Mouse (Mus musculus) frontal cortex, postnatal 10 days (tissue): ENCODE results near the gene Cmtm3.

Source experiments
- DNase-seq, 2 experiments: peaks; one replicate each; pipeline ENCODE4 v3.0.0; 2022; ENCODE audit warnings: low spot score in 2 of 2, mixed read lengths in 1 of 2

The Cmtm3 gene

DNA sequence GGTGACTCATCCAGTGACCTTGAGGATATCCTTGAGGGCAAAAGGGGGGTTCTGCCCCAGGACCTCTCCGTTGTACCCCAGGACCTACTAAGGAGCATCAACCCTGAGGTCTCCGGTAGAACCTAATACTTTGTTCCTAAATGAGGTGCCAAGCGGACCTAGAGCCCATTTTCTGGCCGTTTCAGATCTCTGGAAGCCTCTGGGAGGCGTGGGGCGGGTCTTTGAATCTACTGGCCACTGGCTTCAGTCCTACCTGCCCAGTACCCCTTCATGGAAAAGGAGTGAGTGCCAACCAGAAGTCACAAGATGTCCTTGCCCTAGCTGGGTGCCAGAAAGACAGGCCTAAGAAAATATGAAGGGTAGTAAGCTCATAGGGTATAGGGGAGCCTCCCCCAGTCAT, 2.5 kb downstream of the Cmtm3 start:
- no peak for DNase-seq

DNA sequence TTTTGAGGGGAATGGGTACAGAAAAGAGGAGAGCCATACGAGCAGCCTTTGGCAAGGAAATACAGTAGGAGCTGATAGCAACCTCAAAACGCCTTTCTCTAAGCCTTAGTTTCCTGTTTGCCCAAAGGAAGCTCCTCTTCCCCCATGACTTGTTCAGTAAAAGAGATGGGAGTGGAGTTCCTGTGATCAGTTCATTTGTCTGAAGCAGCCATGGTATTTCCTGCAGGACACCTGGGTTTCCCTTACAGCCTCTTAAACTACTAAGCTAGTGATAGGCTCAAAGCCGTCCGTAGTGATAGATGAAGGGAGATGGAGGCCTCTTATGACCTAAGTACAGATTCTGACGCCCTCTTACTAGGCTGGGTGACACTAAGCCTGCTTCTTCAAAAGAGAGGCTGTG, 3.2 kb downstream of the Cmtm3 start:
- no peak for DNase-seq

DNA sequence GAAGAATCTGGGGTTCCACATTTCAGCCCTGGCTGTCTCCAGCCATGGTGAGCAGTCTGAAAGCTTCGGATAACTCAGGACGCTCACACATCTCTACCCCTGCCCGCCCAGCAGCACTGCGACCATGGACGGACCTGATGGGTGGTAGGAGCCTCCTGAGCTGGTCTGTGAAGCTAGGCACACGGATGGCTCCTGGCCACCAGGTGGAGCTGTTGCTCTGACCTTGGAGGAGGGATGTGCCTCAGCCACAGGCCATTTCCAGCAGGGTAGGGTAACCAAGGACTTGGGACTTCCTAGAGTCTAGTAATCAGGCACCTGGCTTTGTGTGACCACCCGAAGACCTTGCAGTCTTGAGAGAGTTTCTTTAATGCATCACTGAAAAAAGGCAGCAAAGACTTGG, 4.7 kb downstream of the Cmtm3 start:
- peak; percentile 62 to 81 for DNase-seq

DNA sequence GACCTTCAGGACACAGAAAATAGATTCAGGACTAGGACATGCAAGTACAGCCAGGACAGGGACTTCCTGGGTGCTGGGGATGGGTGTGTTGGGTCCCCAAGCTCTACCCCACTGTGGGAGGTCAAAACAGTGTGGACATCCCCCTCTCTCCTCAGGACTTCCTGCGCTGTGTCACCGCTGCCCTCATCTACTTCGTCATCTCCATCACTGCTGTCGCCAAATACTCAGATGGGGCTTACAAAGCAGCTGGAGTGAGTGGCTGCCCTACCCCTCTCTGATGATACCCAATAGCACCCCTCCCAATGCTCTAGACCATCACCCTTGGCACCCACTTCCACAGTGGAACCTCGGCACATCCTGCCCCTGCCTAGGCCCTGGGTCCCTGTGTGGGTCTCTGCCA, 5.4 kb downstream of the Cmtm3 start:
- DNase-seq = no peak

DNA sequence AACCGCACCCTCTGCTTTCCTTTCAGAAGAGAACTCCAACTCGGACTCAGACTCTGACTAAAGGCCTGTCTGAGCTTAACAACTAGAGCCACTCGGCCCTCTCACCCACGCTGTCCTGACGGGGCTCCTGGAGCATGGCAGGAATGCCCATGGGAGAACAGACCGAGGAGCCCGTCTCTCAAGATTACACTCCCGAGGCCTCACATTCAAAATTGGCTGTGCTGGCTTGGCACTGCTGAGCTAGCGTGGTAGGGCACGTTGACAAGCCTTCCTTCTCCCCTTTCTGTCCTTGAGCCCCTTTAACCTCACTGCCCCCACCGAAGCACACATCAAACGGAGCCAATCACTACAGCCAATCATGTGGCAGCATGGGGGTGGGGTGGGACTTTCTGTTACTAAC, 7.5 kb downstream of the Cmtm3 start:
- DNase-seq = no peak

DNA sequence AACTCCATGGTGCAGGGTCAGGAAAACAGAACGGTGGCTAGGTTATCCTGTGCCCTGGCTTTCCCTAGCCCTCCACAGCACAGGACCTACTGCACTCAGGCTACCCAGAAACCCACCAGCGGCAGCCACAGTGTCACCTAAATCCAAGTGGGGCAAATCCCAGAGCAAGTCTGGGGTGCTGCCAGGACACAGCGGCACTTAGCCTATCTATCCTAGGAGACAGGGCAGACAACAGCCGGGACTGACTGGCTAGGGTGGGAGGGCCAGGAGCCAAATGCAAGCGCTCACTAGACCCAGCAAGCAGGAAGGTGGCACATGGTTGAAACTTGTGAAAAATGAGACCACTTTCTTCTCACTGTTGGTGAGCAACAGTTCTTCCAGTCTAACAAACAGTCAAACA, 9.8 kb downstream of the Cmtm3 start:
- DNase-seq = no peak

DNA sequence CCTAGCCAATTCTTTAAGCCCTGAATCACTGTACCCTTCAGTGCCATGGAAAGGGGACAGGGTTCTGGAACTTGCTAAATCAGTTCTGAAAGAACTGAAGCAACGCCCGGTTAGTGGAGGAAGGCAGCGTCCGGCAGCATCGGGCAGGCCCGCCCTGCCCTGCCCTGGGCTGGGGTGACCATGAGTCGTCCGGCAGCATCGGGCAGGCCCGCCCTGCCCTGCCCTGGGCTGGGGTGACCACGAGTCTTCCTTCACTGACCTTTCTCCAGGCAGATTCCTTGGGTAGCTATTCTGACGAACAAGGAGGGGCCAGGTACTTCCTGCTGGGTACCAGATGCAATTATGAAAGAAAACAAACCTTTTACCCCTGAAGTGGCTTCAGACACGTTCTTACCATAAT, 10.8 kb downstream of the Cmtm3 start:
- no peak for DNase-seq

DNA sequence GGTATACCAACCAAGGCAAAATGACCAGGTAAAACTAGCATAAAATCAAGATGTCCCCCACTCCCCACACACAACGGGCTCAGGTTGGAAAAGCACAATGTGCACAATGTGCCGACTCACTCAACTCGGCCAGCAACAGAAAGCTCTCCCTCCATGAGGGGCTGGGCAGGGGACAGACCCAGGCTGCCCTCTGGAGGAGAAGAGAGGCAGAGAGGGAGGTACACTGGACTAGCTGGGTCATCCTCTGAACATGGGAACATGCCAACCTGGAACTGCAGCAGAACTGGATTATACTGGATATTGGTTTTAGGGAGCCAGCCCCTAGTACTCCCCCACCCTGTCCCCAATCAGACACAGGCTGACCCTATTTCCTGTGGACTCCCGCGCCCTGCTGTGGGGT, 14.0 kb downstream of the Cmtm3 start:
- no peak for DNase-seq

DNA sequence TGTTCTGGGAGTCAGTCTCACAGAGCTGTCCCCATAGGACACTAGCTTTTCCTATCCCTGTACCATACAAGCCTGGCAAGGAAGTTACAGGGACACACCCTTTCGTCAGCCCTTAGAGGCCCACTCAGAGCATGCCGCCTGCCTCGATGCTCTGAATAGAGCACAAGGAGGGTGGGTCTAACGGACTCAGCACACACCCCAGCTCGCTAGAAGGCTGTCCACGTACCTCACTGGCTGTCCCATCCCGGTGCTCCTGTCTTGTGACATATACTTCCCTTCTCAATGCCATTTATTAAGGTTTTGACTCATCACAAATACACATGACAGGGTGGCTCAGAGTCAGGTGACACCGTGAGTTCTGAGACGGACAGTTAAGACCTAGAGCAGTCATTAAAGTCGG, 15.3 kb downstream of the Cmtm3 start:
- DNase-seq = no peak

DNA sequence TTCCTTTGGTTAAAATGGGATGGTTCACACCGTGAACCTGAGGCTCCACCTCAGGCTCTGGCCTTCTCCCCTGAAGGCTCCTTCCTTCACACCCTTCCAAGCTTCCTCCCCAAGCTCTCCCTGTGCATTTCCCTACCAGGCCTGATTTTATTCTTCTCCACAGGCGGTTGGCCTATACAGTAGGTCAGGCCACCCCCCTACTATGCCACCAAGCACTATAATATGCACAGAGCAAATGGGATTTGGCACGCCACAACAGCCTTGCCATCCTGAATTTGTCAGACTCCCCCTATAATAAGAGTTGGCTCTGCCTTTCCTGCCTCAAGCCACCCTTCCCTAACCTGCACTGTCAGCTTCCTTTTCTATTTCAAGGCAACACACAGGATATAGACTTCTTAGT, 19.4 kb downstream of the Cmtm3 start:
- no peak for DNase-seq

DNA sequence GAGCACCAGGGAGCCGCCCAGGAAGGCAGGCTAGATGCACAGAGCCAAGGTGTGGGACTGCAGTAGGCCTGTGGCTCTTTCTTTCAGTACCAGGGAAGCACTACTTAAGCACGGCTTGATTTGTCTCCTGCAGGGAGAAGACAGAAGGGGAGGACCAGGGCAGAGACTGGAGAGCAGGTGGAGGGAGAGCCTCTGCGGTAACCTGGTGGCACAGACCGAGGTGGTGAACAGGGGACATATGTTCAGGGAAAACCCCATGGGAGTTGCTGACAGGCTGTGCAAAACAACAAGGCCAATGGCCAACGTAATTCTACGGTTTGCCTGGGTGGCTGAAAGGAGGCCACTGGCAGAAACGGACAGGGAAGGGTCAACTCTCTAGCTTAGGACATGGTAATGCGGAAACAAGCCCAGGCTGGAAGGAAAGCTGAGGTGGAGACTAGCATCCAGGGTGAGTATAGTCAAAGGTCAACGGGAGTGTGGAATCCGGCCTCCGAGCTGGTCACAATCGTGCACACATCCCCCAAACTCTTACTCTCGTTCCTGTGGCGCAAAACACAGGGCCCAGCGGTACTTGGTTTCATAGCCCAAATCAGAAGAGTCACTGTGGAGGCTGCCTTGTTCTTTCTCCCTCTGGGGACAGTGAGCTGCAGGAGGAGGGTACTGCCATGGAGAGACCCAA, 20.7 kb downstream of the Cmtm3 start:
- no peak for DNase-seq

DNA sequence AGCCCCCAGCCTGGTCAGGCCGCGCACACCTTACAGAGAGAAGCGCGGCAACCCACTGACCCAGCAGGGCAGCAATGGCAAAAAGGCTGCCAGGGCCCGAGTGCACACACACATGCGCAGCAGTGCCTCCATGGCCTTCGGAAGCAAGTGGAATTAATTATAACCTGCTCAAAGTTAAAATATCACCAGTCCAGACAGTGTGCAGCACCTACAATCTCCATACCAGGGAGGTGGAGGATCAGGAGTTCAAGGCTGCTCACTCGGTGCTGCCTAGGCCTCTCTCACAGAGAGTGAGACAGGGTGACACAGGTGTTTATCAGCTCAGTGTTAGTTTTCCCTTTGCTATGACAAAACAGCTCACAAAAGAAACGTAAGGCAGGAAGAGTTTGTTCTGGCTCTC, 26.5 kb downstream of the Cmtm3 start:
- DNase-seq = no peak

DNA sequence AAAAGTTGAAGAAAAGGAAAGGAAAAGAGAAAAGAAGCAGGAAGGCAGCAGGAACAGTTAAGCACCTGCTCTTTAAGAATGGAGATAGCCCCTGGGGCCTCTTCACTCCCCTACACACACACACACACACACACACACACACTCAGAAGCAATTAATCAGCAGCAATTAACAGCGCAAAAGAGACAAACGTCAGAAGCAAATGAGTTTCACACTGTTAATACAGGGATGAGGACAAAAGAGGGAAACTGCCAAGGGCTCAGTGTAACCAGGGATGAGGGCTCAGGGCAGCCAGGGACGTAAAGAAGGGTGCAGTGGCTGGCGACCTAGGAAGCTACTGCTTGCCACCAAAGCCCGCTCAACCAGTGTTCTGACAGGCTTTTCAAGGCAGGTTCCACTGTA, 28.2 kb downstream of the Cmtm3 start:
- DNase-seq = no peak

DNA sequence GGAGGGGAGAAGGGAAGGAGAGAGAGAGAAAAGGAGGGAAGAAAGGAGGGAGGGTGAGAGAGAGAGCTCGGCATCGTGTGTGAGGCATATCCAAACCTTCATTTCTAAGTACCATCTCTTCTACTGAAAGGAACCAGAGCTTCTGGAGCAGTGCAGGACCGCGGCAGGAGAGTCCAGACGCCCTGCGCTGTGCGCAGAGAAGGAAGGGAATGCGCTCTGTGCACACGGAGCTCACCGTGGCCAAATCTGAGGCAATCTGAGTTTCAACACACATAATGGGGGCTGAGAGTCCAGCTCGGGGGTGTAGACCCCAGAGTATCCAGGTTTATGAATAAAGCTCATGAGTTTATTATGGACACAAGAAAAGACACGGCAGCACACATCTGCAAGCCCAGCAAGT, 30.4 kb downstream of the Cmtm3 start:
- DNase-seq = no peak

DNA sequence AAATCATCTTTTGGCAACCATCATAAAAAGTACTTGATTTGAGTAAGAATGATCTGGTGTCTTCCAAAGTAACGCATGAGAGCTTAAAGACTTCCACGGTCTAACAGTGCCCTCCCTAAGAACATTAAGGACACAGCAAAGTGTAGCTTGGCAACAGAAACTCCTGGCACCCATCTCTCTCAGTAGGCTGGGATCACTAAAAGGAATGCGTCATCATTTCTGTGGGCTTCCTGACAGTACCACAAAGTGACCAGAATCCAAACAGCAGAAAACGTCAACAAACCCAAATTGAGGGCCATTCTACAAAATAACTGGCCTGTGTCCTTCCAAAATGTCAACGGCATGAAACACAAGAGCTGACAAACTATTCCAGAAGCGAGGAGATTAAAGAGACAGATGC, 30.9 kb downstream of the Cmtm3 start:
- no peak for DNase-seq

DNA sequence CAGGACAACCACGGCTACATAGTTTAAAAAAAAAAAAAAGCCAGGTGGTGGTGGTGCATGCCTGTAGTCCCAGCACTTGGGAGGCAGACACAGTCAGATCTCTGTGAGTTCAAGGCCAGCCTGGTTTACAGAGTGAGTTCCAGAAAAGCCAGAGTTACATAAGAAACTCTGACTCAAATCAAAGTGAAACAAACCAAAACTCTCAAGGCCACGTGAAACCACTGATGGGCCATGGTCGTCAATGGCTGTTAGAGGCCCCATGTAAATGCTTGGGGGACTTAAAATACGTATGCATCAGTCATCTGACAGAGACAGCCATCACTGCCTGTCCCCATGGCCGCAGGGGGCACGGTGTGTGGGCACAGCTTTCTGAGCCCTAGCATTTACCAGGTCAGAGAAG, 31.9 kb downstream of the Cmtm3 start:
- DNase-seq = no peak

DNA sequence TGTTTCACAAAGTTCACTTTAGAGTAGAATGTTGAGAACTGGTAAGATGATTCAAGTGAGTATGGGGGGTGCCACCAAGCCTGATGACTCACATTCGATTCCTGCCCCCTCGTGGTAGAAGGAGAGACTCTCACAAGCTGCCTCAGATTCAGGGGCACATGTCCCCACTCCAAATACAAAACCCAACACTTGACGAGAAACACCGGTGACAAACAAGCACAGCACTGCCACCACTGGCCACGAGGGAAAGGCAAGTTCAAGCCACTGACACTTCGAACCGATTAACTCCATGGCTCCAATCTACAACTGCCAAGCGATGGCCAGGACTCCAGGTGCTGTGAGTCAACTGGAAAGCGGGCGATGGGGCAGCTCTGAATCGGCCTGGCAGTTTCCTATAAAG, 34.6 kb downstream of the Cmtm3 start:
- DNase-seq = no peak

DNA sequence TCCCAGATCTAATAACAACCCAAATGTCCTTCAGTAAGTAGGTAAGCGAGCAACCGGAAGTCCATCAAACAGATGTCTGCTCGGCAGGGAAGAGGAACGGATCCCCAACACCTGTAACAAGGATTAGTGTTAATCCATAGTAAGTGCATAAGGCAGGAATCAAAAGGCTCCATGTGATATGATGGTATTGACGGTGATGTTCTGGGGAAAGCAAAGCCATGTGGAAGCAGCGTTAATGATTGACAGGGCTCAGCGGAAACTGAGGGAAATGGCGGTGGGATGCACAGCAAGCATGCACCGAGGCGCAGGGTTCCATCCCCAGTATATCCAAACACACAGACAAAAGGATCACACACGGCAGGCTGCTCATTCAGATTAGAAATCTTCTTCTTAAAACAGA, 35.1 kb downstream of the Cmtm3 start:
- DNase-seq = no peak

DNA sequence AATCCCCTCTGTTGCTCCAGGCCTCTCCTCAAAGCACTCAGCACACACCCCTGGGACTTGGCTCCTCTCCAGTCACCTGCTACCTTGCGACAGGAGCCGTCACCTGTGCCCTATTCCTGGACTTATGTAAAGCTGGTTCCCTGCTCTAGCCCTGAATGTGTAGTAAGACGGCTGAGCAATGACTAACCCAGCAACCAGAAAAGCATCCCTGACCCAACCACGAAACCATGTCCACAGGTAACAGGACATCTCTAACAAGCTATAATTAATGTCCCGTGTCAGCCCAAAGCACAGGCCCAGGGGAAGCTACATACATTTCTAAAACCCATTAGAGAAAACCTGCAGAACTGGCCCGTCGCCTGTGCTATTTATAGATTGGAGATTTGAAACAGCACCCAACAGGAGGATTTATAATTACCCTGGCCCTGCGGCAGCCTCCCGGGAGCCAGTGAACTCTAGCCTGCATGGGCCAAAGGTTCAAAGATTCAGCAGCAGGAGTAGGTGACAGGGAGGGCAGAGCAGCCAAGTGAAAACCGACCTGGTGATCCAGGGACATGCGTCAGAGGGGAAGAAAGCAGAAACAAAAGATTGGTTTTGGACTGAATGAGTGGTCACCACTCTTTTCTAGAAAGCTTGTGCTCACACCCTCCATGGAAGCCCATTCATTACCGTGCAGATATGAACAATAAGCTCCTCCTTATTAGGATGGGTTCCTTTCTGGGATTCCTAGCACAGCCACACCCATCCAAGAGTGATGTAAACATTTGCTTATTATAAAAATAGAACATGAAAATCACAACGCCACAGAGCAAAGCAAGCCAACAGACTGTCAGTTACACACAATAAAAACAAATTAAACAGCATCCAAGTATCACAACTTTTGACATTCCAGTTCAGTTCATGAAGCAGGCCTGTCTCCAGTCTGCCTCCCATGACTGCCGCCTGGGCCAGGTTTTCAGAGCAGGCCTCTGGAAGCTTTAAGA, 35.9 kb downstream of the Cmtm3 start:
- DNase-seq = no peak

DNA sequence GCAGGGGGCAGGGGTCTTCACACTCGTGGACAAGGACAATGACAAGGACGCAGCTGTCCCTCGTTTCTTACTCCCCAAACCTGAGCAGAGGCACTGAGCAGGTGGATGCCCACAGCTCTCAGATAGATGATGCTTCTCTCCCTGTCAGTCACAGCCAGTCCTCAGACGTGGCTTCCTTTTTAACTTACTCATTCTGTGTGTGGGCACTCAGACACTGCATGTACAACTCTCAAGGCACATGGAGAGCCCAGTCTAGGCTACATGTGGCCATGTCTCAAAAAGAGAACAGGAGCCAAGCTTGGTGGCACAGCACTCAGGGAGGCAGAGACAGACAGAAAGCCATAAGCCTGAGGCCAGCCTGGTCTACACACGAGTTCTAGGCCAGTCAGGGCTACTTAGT, 36.7 kb downstream of the Cmtm3 start:
- DNase-seq = no peak

DNA sequence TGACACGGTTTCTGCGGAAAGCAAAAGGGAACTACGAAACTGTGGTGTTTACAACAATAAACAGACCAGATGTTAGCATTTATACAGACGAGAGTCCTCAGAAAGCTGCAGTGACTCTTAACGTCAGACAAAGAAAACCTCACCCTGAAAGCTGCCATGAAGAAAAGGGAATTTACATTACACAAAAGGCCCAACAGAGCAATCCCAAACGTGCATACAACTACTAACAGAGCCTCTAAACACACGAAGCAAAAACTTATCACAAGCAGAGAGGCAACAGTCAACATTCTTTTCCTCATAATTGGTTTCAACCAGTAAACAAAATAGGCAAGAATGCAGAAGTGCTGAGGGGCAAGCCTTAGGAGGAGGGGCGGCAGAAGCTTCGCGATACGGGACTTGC, 37.5 kb downstream of the Cmtm3 start:
- DNase-seq = no peak

DNA sequence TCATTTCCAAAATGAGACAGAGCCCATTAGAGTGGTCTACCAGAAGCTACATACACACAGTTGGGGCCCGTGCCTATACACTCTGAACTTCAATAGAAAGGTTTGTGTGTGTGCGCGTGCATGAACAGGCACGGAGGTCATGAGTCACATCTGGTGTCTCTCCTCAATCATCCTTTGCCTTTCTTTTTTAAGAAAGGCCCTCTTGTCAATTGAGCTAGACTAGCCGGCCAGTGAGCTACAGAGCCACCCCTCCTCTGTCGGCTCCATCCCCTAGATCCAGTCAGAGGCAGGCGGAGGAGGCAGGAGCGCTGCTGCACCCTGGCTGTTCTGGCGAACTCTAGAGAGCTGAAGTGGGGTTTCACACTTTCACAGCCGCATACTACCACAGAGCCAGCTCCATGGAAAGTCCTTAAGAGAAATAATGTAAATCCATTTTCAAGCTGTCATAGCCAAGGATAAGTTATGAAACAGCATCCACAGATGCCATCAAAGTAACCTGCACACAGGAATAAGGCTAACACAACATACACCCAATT, 40.2 kb downstream of the Cmtm3 start:
- no peak for DNase-seq

DNA sequence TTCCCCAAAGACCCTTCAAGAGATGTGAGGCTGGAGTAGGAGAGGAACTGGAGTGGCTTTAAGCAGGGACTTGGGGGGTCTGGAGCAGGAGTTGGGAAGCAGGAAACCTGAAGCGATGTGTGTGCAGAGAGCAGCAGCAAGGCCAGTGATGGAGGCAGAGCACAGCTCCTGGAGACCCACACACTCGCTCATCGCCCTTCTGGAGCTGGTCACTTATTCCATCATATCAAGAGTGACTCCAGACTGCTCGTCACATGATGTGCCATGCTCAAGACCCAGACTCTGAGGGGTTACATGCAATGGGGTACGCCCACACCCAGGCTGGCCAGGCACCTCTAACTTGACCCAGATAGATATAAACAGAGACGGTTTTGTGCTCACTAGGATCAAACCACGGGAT, 41.1 kb downstream of the Cmtm3 start:
- DNase-seq = no peak
